Mouse (Mus musculus): ENCODE measurements around the gene Hoxa9.

- TF ChIP-seq POLR2A (IDR thresholded peaks at IDR 0.05; ENCODE audit: extremely low read depth, insufficient read depth, low read length) (no peak), CTCF (IDR thresholded peaks at IDR 0.05; ENCODE audit: low read depth, low read length) (no peak)
Measured at GRCm38 (mm10) chr6:52267221-52267620, 36.3 kb upstream of the Hoxa9 start.

Data from liver, adult 2 months (tissue).